Mouse (Mus musculus): ENCODE data around the gene Eif3c.

Eif3c gene

DNA sequence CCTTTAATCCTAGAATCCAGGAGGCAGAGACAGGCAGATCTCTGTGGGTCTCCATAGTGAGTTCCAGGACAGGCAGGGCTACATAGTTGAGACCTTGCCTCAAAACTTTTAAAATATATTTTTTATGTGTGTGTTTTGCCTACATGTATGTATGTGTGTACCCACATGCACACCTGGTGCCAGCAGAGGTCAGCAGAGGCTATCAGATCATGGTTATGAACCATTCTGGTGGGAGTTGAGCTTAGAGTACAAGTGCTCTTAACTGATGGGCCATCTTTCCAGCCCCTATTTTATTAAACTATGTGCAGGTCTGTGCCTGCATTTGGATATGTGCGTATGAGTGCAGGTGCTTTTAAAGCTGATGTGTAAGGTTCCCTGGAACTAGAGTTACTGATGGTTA lies 11.4 kb downstream of the Eif3c start:
- DNase-seq (ENCODE audit: inconsistent ontology term), result no peak

DNA sequence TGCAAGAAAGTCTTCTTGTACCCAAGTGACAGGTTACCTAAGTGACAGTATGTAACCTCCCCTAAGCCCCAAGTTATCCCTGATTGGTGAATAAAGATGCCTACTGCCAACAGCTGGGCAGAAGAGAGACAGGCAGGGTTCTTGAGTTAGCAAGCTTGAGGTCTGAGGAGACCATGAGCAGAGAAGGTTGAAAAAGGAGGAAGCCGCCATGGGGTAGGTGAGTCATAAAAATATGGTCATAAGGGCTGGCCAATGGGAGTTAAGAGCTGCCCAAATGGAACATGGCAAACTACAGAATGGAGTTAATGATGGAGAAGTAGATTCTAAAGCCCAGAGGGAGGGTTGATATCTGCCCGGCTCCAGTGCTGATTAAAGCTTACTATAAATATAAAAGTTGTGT lies 20.6 kb downstream of the Eif3c start:
- no peak for DNase-seq (ENCODE audit: inconsistent ontology term)

DNA sequence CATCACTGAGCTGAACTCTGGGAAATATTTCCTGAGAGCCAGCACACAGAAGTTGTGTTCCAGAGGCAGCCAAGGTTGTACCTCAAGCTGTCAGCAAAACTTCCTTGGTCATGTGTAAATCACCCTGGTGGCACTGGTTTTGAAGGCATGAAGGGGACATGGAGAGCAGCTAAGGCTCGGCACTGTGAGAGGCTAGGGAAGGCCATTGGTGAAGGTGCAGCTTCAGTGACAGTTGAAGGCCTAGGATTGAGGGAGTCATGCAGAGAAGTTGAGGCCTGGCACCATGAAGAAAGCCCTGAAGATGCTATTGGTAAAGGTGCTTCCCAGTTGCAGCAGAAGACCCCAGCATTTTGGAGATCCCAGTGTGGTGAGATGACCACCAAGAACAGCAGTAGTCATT lies 24.6 kb downstream of the Eif3c start:
- no peak for DNase-seq (ENCODE audit: inconsistent ontology term)

DNA sequence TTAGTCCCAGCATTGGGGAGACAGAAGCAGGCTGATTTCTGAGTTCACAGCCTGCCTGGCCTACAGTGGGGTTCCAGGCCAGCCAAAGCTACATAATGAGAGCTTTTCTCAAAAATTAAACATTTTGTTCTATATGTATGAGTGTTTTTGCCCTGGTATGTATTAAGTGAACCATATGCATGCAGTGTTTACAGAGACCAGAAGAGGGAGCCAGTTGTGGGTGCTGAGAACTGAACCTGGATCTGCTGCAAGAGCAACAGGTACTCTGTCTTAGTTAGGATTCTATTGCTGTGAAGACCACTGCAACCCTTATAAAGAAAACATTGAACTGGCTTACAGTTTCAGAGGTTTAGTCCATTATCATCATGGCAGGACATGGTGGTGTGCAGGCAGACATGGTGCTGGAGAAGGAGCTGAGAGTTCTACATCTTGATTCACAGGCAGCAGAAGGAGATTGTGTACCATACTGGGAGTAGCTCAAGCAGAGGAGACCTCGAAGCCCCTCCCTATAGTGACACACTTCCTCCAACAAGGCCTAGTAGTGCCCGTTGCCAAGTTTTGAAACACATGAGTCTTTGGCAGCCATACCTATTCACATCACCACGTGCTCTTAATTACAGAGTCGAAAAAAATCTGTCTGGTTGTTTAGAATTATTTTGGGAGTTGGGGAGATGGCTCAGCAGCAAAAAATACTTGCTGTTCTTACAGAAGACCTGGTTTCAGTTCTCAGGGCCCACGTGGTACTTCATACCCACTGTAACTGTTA lies 28.2 kb downstream of the Eif3c start:
- DNase-seq (ENCODE audit: inconsistent ontology term), result no peak

DNA sequence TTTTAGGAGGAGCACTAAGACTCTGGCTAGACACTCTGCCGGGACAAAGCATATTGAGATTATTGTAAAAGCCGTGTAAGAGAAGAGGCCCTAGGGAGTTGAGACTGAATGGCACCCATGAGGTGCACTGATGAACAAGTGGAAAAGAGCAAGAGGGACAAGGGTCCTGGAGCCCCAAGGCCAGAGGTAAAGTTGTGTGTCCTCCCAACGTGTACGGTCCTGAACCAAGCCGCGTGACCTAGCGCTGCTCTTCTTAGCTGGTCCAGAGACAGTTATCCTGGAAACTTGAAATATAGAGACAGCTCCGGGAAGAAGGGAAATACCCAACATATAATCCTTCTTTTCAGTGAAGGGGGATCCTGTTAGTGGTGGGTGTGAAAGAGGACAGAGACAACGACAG lies 29.7 kb downstream of the Eif3c start:
- peak; percentile 16 for DNase-seq (ENCODE audit: inconsistent ontology term)

DNA sequence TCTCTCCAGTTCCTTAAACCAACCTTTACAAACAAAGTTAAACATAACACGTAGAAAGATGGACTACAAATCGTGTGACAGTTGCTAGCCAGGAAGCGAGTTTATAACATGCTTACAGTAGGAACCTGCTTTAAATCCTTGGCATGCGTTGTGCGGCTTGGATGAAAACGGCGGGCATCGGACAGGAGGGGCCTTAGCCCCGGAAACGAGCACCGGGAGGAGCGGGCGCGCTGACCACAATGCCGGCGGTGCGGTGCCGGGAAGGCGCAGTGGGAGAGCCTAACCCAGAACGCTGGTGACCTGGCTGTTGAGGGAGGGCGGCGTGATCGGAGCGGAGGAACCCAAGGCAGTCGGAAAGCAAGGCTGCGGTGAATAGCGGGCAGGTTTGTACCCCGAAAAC lies 30.4 kb downstream of the Eif3c start:
- DNase-seq (ENCODE audit: inconsistent ontology term), result peak; percentile 44

DNA sequence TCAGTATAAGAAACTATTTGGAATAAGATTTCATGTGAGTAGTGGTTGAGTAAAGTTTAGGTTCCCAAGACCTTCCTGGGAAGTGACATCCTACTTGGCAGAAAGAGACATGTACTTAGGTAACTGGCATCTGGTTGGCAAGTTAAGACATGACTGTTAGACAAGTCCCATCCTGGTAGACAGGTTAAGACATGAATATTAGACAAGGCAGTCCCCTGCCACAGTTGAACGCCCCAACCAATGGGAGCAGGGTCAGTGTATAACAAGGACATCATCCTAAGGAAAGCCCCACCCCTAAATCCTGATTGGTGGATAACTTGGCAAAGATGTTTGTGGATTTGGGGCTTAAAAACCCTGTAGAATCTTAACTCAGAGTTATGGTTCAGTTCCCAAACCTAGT lies 32.8 kb downstream of the Eif3c start:
- no peak for DNase-seq (ENCODE audit: inconsistent ontology term)

DNA sequence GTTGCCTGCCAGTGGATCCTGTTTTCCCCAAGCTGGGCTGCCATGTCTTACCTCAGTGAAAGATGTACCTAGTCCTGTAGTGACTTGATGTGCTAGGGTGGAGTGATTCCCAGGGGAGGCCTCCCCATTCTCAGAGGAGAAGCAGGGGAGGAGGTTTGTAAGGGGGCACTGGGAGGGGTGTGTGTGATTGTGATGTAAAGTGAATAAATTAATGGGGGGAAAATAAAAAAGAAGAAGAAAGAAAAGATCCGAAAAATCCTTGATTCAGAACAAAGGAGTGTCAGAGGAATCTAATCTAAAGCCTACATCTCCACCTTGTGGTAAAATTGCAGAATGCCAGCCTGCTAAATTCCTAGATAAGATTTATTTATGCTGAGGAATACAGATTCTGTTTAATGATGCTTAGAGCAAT lies 38.0 kb downstream of the Eif3c start:
- DNase-seq (ENCODE audit: inconsistent ontology term), result peak; percentile 69

DNA sequence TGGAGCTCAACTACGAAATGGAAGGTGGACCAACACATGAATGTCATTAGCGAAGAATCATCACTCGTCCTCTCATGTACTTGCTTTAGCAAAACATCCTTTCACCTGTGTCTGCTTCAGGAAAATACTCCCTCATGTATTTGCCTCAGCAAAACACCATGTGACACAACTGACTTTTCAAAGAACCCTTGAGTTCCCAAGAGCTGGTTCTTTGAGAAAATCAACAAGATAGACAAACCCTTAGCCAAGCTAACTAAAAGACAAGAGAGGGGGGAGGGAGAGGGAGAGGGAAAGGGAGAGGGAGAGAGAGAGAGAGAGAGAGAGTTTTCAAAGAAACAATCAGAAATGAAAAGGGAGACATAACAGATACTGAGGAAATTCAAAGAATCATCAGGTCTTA lies 42.9 kb downstream of the Eif3c start:
- DNase-seq (ENCODE audit: inconsistent ontology term), result no peak

DNA sequence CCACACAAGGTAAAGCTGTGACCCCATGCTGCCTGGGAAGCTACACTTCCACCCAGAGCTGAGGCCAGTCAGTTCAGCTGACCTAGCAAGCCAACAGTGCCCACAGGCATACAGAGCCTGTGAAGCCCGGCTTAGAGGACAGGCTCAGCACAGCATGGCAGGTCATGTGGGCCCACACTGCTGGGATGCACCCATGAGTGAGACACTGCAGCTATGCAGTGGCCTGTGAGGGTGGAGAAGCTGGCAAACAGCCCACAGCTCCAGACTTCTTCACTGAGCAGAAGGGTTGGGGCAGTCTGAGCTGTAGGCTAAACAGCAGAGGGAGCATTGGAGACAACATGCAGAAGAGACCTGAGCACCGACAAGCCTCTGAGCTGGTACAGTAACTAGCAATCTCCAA lies 46.7 kb downstream of the Eif3c start:
- DNase-seq (ENCODE audit: inconsistent ontology term), result peak; percentile 38

DNA sequence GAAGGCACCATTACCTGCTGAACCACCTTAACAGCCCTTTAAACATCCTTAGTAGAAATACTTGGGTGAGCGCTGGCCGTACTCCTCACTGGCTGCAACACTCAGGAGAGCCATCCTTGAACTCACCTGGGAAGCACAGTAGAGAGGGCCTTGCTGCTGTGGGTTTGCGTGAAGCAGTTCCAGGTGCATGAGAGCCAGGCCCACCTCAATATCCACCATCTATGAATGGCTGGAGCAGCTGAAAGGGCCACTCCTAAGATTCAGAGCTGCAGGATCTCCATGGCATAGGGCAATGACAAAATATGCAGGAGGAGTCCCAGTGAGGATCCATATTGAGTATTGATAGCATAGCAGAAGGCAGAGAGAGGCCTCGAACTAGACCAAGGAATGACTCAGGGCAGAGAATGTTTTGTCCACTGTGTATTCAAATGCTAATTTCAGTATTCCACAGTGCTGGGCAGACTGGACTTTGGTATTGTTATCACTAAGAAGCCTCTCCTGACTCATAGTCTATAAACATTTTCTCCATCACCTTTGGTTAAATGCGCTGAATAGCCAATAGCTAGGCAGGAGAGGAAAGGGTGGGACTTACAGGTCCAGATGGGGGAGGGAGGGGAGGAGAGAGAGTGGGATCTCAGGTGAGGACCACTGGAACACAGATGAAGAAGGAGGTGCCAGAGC lies 47.8 kb downstream of the Eif3c start:
- peak; percentile 8 for DNase-seq (ENCODE audit: inconsistent ontology term)

DNA sequence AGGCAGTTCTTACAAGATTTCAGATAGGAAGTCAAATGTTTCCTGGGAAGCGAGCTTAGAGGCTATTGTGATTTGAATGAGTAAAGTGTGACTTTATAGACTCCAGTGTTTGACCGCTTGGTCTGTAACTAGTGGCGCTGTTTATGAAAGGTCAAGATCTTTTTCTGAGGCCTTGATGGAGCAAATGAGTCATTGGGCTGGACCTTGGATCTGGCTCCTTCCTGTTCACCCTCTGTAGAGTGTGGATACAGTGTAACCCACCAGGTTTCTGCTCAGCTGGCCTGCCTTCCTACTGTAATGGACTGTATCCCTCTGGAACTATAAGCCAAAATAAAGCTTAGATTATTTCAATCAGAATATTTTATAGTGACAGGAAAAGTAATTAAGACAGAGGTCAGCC lies 54.9 kb downstream of the Eif3c start:
- DNase-seq (ENCODE audit: inconsistent ontology term), result no peak

DNA sequence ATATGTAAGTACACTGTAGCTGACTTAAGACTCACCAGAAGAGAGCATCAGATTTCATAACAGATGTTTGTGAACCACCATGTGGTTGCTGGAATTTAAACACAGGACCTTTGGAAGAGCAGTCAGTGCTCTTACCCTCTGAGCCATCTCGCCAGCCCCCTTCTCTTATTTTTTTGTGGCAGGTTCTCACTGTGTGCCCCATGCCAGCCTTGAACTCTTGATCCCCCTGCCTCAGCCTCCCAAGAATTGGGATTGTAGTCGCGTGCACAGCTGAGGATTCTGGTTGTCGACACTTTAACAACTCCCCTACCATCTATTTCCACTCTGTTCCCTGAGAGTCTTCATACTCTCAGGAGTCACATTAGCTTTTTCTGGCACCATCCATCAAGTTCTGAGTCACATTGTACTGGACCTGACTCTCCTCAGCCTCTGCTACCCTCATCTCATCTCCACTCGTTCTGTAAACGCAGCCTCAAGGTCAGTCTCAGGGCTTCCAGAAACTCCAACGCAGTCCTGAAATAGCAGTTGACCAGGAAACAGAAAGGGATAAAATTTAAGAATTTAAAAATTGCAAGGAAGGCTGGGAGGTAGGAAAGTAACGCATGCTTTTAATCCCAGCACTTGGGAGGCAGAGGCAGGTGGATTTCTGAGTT lies 59.0 kb downstream of the Eif3c start:
- no peak for DNase-seq (ENCODE audit: inconsistent ontology term)

DNA sequence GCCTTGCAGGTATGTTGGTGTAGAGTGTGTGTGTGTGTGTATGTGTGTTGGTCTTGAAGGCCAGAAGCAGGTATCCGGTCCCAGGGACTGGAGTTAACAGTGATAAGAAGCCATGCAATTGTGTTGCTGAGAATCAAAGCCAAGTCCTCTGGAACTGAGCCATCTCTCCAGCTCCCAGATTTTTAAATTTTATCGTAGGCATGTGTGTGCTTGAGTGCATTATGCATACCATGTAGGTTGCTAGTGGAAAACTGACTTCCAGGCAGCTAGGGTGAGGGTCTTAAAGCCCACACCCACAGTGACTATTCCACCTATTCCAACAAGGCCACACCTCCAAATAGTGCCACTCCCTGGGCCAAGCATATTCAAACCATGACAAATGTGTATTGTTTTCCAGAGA lies 61.3 kb downstream of the Eif3c start:
- no peak for DNase-seq (ENCODE audit: inconsistent ontology term)

DNA sequence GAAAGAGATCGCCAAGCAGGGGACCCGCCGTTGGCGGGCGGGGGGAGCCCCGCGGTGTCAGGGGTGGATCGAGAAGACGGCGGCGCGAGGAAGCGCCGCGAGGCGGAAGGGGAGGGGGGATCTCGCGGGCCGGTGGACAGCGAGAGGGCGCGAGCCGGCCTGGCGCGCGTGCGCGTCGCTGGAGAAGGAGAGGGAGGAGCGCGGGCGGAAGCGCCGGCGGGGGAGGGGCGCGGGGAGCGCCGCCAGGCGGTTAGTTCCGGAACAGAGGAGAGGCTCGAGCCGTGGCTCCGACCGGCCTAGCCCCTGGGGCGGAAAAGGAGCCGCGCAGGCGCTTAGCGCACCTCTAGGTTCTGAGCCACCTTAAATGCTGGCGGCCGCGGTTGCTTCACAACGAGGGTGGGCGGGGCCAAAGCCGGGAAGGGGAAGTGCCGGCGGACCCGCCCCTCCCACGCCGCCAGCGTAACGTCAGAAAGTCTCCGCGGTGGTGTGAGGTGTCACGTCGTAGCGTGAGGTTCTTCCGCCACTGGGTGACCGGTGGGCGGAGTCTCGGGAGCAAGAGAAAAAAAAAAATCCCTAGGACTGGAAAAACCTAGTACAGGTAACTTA lies 62.8 kb downstream of the Eif3c start, which contains the start of gene Atxn2l:
Gene Atxn2l (minus strand): TSS at position 165 of the 606 bp plus-strand sequence.
- DNase-seq (ENCODE audit: inconsistent ontology term), result peak; percentile 100

DNA sequence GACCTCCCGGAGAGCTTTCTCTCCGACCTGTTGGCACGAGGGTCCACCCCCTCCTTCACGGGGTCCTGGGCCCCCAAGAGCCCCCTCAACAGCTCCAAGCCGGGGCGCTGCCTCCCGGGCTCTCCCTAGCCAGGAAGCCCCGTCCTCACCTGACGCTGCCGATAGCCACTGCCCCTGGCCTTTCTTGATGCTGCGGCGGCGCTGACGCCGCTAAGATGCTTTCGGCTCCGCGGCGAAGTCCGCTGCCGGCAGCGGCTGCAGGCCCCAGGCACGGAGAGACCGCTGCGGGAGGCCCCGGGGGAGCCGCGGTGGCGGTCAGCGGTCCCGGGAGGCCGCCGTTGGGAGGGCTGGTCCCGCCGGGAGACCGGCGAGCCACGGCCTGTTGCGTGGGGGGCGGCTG lies 63.5 kb downstream of the Eif3c start:
- DNase-seq (ENCODE audit: inconsistent ontology term), result no peak

DNA sequence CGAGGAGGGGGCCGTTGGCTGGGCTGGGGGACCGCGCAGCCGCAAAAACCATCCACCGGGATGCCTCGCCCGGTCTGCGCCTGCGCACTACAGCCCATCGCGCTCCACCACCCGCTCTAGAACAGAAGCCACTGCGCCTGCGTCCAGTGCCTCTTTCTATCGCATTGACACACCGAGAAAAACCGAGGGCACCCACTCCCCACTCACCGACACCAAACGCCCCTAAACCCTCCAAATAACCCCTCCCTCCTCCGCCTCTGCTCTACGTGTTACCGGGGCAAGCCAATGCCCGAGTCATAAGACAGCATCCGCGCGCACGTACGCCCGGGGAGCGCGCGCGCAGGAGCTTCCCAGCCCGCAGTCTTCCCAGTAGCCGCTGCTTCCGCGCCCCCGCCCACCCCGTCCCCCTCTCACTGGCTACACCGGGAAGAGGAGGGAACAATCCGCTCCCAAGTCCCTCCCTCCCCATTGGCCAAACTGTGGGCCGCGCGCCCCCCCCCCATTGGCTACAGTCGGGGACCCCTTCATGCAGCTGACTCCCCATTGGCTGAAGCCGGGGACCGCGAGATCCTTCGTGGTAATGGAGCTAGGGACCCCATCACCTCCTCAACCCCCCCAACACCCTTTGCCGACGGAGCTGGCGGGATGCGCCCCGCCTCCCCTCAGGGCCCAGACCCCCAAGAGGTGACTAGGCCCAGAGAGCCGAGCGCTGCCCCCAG lies 64.0 kb downstream of the Eif3c start:
- peak; percentile 100 for DNase-seq (ENCODE audit: inconsistent ontology term)

DNA sequence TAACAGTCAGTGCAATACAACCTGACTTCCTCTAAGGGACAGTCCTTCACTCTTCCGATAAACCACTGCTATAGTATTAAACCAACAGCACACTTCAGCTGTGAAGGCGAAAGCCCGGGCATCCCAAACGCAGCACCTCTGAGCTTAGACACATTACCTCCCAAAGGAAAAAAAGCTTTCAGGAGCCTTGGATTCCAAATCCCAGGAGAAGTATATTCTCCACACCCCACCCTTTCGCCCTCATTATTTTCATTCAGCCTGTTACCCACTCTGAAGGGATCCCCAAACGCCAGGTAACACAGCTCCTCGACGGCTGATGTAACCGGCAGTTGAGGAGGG lies 64.6 kb downstream of the Eif3c start:
- no peak for DNase-seq (ENCODE audit: inconsistent ontology term)

DNA sequence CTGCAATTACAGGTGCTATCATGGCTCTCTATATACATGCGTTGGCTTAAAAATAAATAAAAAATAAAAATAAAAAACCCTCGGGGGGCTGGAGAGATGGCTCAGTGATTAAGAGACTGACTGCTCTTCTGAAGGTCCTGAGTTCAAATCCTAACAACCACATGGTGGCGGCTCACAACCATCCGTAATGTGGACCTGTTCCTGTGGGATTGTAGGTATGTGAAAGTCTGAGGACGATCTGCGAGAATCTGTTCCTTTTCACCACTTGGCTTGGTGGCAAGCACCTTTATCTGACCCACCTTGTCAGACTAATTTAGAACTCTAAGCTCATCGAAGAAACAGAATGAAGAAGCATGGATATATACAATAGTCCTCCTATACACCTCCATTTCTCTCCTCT lies 66.8 kb downstream of the Eif3c start:
- DNase-seq (ENCODE audit: inconsistent ontology term), result no peak

DNA sequence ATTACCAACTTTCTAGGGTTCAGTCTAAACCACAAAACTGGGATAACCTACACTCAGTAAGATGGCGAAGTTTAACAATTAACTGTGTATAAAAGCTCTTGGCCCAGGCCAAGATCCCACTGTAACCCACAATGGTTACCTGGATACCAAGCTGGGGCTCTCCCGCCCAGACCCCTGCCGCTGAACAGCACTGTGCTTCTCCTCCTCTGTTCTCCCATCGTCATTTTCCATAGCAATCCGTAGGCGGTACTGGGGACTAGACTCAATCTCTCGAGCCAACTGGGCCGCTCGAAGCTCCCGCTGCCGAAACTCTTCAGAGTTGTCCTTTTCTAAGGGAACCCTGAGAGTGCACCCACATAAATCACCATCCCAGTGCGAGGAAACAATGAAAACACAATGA lies 68.2 kb downstream of the Eif3c start:
- no peak for DNase-seq (ENCODE audit: inconsistent ontology term)

DNA sequence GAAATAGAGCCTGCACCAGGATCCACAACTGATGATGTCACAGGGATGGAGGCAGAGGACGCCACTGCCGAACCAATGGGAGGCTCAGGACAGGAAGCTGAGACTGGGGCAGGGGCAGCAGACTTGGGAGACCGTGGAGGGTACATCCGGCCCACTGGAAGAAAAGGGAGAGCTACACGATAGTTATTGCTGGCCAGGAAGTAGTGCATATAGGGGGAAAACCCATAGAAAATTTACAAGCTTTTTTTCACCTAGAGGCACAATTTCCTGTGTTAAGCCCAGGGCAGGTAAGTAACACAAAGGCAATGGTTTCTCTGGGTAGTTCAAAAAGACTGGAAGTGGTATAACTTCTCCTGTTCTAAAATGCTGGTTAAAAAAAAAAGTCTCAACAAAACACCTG lies 69.7 kb downstream of the Eif3c start:
- no peak for DNase-seq (ENCODE audit: inconsistent ontology term)
